Mouse (Mus musculus): ENCODE data around the gene Cep350. TPM values are rescaled to one million over a fixed set of nuclear protein-coding genes. Genes with fewer than 3 reads are reported as not detected.
"Not testable (repeated sequence)": the region's sequence is repeated elsewhere in the genome, so short reads cannot be mapped to it uniquely, and the experiment has no call there.

Gene Cep350
- polyA plus RNA-seq, 1 experiment from 2014 or later = 8.4 TPM

GRCm38 (mm10) chr1:155934702-155935101 lies 38.4 kb downstream of the Cep350 start:
- no peak overlapping the region for H3K4me2 ChIP-seq (ENCODE audit: low read depth, low read length)
- H3K9me3 ChIP-seq (ENCODE audit: control insufficient read depth, low read length) = no peaks in the 10 kb centered on the region
- no peak overlapping the region for H3K27ac ChIP-seq (ENCODE audit: low read length)
- ATAC-seq (ENCODE audit: low read depth) = no peak
- no peaks in the 10 kb centered on the region for H3K4me1 ChIP-seq (replicated peaks; ENCODE audit: control insufficient read depth, insufficient read depth, low read length)
- H3K36me3 ChIP-seq (ENCODE audit: control insufficient read depth, insufficient read depth, low read length) = peaks cover 37% of the 10 kb centered on the region
- H3K9ac ChIP-seq (ENCODE audit: low read length) = no peak overlapping the region
- no peaks in the 10 kb centered on the region for H3K27me3 ChIP-seq (ENCODE audit: control insufficient read depth, insufficient read depth, low read depth, low read length)
- no peak overlapping the region for H3K4me3 ChIP-seq (ENCODE audit: low read length)
- whole genome bisulfite sequencing = 85% methylated on average over 2 of the region's 2 CpGs

- Histone ChIP-seq H3K4me2 (ENCODE audit: low read depth, low read length) (no peak overlapping the region), H3K27ac (ENCODE audit: low read length) (no peak overlapping the region), H3K9ac (ENCODE audit: low read length) (no peak overlapping the region), H3K4me3 (ENCODE audit: low read length) (no peak overlapping the region), H3K9me3 (ENCODE audit: control insufficient read depth, low read length) (no peaks in the 10 kb centered on the region), H3K36me3 (ENCODE audit: control insufficient read depth, insufficient read depth, low read length) (peaks cover 37% of the 10 kb centered on the region), H3K4me1 (replicated peaks; ENCODE audit: control insufficient read depth, insufficient read depth, low read length) (no peaks in the 10 kb centered on the region), H3K27me3 (ENCODE audit: control insufficient read depth, insufficient read depth, low read depth, low read length) (no peaks in the 10 kb centered on the region)
- no peak for ATAC-seq (ENCODE audit: low read depth)
- WGBS = 81% methylated on average over 3 of the region's 3 CpGs
Observed at GRCm38 (mm10) chr1:155903561-155903960, 69.5 kb downstream of the Cep350 start.

- ATAC-seq (ENCODE audit: low read depth) = no peak
- no peak overlapping the region for H3K4me2 ChIP-seq (ENCODE audit: low read depth, low read length)
- peaks cover 30% of the 10 kb centered on the region for H3K36me3 ChIP-seq (ENCODE audit: control insufficient read depth, insufficient read depth, low read length)
- no peak overlapping the region for H3K4me3 ChIP-seq (ENCODE audit: low read length)
- H3K27ac ChIP-seq (ENCODE audit: low read length) = no peak overlapping the region
- no peaks in the 10 kb centered on the region for H3K9me3 ChIP-seq (ENCODE audit: control insufficient read depth, low read length)
- H3K27me3 ChIP-seq (ENCODE audit: control insufficient read depth, insufficient read depth, low read depth, low read length) = no peaks in the 10 kb centered on the region
- no peak overlapping the region for H3K9ac ChIP-seq (ENCODE audit: low read length)
- no peaks in the 10 kb centered on the region for H3K4me1 ChIP-seq (replicated peaks; ENCODE audit: control insufficient read depth, insufficient read depth, low read length)
- WGBS = 96% methylated on average over 8 of the region's 8 CpGs
Observed at GRCm38 (mm10) chr1:155901348-155901747, 71.7 kb downstream of the Cep350 start.

GRCm38 (mm10) chr1:155894382-155894781 lies 78.7 kb downstream of the Cep350 start:
- no peak overlapping the region for H3K4me2 ChIP-seq (ENCODE audit: low read depth, low read length)
- no peaks in the 10 kb centered on the region for H3K27me3 ChIP-seq (ENCODE audit: control insufficient read depth, insufficient read depth, low read depth, low read length)
- H3K9ac ChIP-seq (ENCODE audit: low read length) = no peak overlapping the region
- H3K36me3 ChIP-seq (ENCODE audit: control insufficient read depth, insufficient read depth, low read length) = peaks cover 33% of the 10 kb centered on the region
- H3K4me1 ChIP-seq (replicated peaks; ENCODE audit: control insufficient read depth, insufficient read depth, low read length) = no peaks in the 10 kb centered on the region
- WGBS = 95% methylated on average over 10 of the region's 10 CpGs
- H3K27ac ChIP-seq (ENCODE audit: low read length) = no peak overlapping the region
- 0 out of 2 replicates have a peak, but pooled peaks cover 3% of the 10 kb centered on the region for H3K9me3 ChIP-seq (ENCODE audit: control insufficient read depth, low read length)
- ATAC-seq (ENCODE audit: low read depth) = no peak
- no peak overlapping the region for H3K4me3 ChIP-seq (ENCODE audit: low read length)

DNA sequence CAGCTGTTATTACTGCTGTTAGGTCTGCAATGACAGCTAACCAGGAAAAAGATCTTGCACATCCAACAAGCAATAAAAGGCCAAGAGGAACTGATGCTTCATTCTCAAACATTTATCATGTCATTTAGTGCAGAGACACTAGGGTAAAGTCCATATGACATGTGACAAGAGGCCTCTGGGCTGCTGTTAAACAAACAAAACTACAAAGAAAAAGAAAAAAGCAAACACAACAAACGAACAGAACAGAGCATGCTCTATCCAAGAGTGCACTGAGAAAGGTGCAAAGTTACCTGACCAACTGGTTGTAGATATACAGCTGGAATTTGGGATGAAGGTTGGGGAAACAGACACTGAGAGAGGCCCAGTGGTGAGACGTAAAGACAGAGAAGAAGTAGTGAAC lies 86.2 kb downstream of the Cep350 start:
- WGBS = 59% methylated on average over 2 of the region's 2 CpGs
- no peak for ATAC-seq (ENCODE audit: low read depth)
- no peaks in the 10 kb centered on the region for H3K4me1 ChIP-seq (replicated peaks; ENCODE audit: control insufficient read depth, insufficient read depth, low read length)
- H3K4me3 ChIP-seq (ENCODE audit: low read length) = no peak overlapping the region
- H3K4me2 ChIP-seq (ENCODE audit: low read depth, low read length) = no peak overlapping the region
- H3K9ac ChIP-seq (ENCODE audit: low read length) = no peak overlapping the region
- H3K9me3 ChIP-seq (ENCODE audit: control insufficient read depth, low read length) = 0 out of 2 replicates have a peak, but pooled peaks cover 3% of the 10 kb centered on the region
- no peak overlapping the region for H3K27ac ChIP-seq (ENCODE audit: low read length)
- H3K27me3 ChIP-seq (ENCODE audit: control insufficient read depth, insufficient read depth, low read depth, low read length) = no peaks in the 10 kb centered on the region
- peaks cover 35% of the 10 kb centered on the region for H3K36me3 ChIP-seq (ENCODE audit: control insufficient read depth, insufficient read depth, low read length)

DNA sequence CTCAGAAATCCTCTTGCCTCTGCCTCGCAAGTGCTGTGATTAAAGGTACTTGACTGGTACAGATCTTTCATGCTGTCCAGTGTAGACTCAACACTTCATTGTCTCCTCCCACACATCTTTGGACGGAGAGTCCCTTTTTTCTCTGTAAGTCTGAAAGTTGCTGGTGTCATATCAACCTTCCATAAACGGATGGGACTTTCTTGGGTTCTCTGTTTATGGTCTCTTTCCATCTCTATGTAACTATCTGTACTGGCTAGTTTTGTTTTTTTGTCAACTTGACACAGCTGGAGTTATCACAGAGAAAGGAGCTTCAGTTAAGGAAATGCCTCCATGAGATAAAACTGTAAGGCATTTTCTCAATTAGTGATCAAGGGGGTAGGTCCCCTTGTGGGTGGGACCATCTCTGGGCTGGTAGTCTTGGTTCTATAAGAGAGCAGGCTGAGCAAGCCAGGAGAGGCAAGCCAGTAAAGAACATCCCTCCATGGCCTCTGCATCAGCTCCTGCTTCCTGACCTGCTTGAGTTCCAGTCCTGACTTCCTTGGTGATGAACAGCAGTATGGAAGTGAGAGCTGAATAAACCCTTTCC lies 90.3 kb downstream of the Cep350 start:
- H3K27ac ChIP-seq (ENCODE audit: low read length); H3K9me3 ChIP-seq (ENCODE audit: control insufficient read depth, low read length); H3K4me3 ChIP-seq (ENCODE audit: low read length); H3K9ac ChIP-seq (ENCODE audit: low read length); H3K27me3 ChIP-seq (ENCODE audit: control insufficient read depth, insufficient read depth, low read depth, low read length); H3K4me1 ChIP-seq (replicated peaks; ENCODE audit: control insufficient read depth, insufficient read depth, low read length); ATAC-seq (ENCODE audit: low read depth); H3K4me2 ChIP-seq (ENCODE audit: low read depth, low read length): not testable (repeated sequence)
- H3K36me3 ChIP-seq (ENCODE audit: control insufficient read depth, insufficient read depth, low read length) = peaks cover 25% of the 10 kb centered on the region
- WGBS = 76% methylated on average over 3 of the region's 3 CpGs

- H3K27me3 ChIP-seq (ENCODE audit: control insufficient read depth, insufficient read depth, low read depth, low read length) = no peaks in the 10 kb centered on the region
- H3K36me3 ChIP-seq (ENCODE audit: control insufficient read depth, insufficient read depth, low read length) = peaks cover 25% of the 10 kb centered on the region
- no peaks in the 10 kb centered on the region for H3K9me3 ChIP-seq (ENCODE audit: control insufficient read depth, low read length)
- WGBS = 82% methylated on average over 3 of the region's 3 CpGs
- H3K4me1 ChIP-seq (replicated peaks; ENCODE audit: control insufficient read depth, insufficient read depth, low read length) = no peaks in the 10 kb centered on the region
- no peak overlapping the region for H3K4me3 ChIP-seq (ENCODE audit: low read length)
- ATAC-seq (ENCODE audit: low read depth) = no peak
- no peak overlapping the region for H3K27ac ChIP-seq (ENCODE audit: low read length)
- no peak overlapping the region for H3K9ac ChIP-seq (ENCODE audit: low read length)
- H3K4me2 ChIP-seq (ENCODE audit: low read depth, low read length) = no peak overlapping the region
Observed at GRCm38 (mm10) chr1:155879596-155879995, 93.5 kb downstream of the Cep350 start.

GRCm38 (mm10) chr1:155862967-155863366 lies 110.1 kb downstream of the Cep350 start:
- Histone ChIP-seq H3K9me3 (ENCODE audit: control insufficient read depth, low read length) (no peaks in the 10 kb centered on the region), H3K27ac (ENCODE audit: low read length) (no peak overlapping the region), H3K27me3 (ENCODE audit: control insufficient read depth, insufficient read depth, low read depth, low read length) (no peaks in the 10 kb centered on the region), H3K36me3 (ENCODE audit: control insufficient read depth, insufficient read depth, low read length) (peaks cover 37% of the 10 kb centered on the region), H3K9ac (ENCODE audit: low read length) (no peak overlapping the region), H3K4me3 (ENCODE audit: low read length) (no peak overlapping the region), H3K4me1 (replicated peaks; ENCODE audit: control insufficient read depth, insufficient read depth, low read length) (no peaks in the 10 kb centered on the region), H3K4me2 (ENCODE audit: low read depth, low read length) (no peak overlapping the region)
- ATAC-seq (ENCODE audit: low read depth) = no peak
- 55% methylated on average over 4 of the region's 4 CpGs for WGBS

DNA sequence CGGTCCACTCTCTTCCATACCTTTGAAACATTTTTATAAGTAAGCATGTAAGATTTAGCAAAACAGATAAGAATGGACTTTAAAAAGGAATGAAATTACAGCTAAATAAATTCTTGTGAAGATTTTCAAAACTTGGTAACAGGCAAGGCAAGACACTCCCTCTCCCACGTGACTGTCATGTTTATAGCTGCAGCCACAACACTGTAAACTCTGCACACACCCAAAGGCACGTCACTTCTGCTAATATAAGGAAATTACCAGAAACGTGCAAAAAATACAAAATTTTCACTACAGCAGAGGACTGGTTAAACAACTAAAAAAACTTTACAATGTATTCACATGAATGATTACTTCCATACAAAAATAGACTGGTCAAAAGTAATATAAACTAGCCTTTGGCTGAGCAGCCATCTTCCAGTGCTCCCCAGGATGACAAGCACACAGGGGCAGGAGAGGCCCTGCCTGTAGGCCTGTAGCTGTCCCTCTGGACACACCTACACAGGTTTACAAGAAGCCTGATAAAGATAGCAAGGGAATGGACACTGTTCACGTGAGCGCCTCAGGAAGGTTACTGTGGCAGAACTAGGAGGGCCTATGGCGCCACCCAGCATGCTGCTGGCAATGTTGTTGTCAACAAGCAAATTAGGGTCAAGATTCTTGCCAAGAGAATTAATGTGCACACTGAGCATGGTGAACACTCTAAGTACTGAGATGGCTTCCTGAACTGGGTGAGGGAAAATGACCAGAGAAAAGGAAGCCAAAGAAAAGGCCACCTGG lies 117.9 kb downstream of the Cep350 start:
- Histone ChIP-seq H3K9ac (ENCODE audit: low read length) (no peak overlapping the region), H3K9me3 (ENCODE audit: control insufficient read depth, low read length) (no peaks in the 10 kb centered on the region), H3K4me2 (ENCODE audit: low read depth, low read length) (no peak overlapping the region), H3K4me3 (ENCODE audit: low read length) (no peak overlapping the region), H3K36me3 (ENCODE audit: control insufficient read depth, insufficient read depth, low read length) (peaks cover 13% of the 10 kb centered on the region), H3K27ac (ENCODE audit: low read length) (no peak overlapping the region), H3K4me1 (replicated peaks; ENCODE audit: control insufficient read depth, insufficient read depth, low read length) (no peaks in the 10 kb centered on the region), H3K27me3 (ENCODE audit: control insufficient read depth, insufficient read depth, low read depth, low read length) (no peaks in the 10 kb centered on the region)
- WGBS = 85% methylated on average over 7 of the region's 7 CpGs
- ATAC-seq (ENCODE audit: low read depth) = no peak
